Mouse (Mus musculus) limb, embryonic 14.5 days (tissue): ENCODE results near the gene Gm10112. TPM values are rescaled to one million over a fixed set of nuclear protein-coding genes. Genes with fewer than 3 reads are reported as not detected.

ENCODE experiments used
- ATAC-seq: fragments of 200-750 bp; cut with Nextera tagmentation; 2 replicates; pipeline ENCODE4 v1.8.0; 2017; ENCODE audit warnings: low read depth, moderate number of reproducible peaks, moderate TSS enrichment; ENCODE audit not compliant: low FRiP score
- DNase-seq: peaks from one replicate; pipeline ENCODE4 v3.0.0-alpha.2; 2015; ENCODE audit warnings: low spot score
- H3K27ac ChIP-seq: fragments of 300-500 bp; sonication (generic); replicated peaks from 2 replicates; pipeline ENCODE4 v1.5.1; 2014; ENCODE audit warnings: low read depth, mild to moderate bottlenecking, low read length, moderate library complexity, mixed read lengths
- H3K27me3 ChIP-seq: fragments of 300-500 bp; sonication (generic); 2 replicates; pipeline ENCODE4 v1.6.1; 2014; ENCODE audit warnings: low read length, mixed read lengths; ENCODE audit not compliant: control insufficient read depth, insufficient read depth
- H3K36me3 ChIP-seq: fragments of 300-500 bp; sonication (generic); 2 replicates; pipeline ENCODE4 v1.6.1; 2014; ENCODE audit warnings: mild to moderate bottlenecking, low read length, moderate library complexity, mixed read lengths; ENCODE audit not compliant: control insufficient read depth, insufficient read depth
- H3K4me1 ChIP-seq: fragments of 300-500 bp; sonication (generic); 2 replicates; pipeline ENCODE4 v1.6.1; 2014; ENCODE audit warnings: antibody characterized with exemption, low read length, mixed read lengths; ENCODE audit not compliant: control insufficient read depth, insufficient read depth
- H3K4me2 ChIP-seq: fragments of 300-500 bp; sonication (generic); replicated peaks from 2 replicates; pipeline ENCODE4 v1.6.1; 2014; ENCODE audit warnings: low read depth, mild to moderate bottlenecking, low read length, moderate library complexity; ENCODE audit not compliant: severe bottlenecking
- H3K4me3 ChIP-seq: fragments of 300-500 bp; sonication (generic); replicated peaks from 2 replicates; pipeline ENCODE4 v1.5.1; 2014; ENCODE audit warnings: low read length
- H3K9ac ChIP-seq: fragments of 300-500 bp; sonication (generic); 2 replicates; pipeline ENCODE4 v1.6.1; 2014; ENCODE audit warnings: mild to moderate bottlenecking, low read depth, low read length, moderate library complexity; ENCODE audit not compliant: severe bottlenecking
- H3K9me3 ChIP-seq: fragments of 300-500 bp; sonication (generic); 2 replicates; pipeline ENCODE4 v1.6.1; 2016; ENCODE audit warnings: low read length; ENCODE audit not compliant: control insufficient read depth
- POLR2A ChIP-seq: fragments of 200-500 bp; IDR thresholded peaks from 2 replicates; pipeline ENCODE4 v1.8.0; 2012; ENCODE audit warnings: inconsistent platforms, mild to moderate bottlenecking, moderate library complexity, borderline replicate concordance; ENCODE audit not compliant: insufficient read depth, insufficient read length; ENCODE audit errors: extremely low read depth
- WGBS: fragments of 180-500 bp; shearing (Covaris S2); extraction: QIAGEN DNeasy Blood & Tissue Kit; methylation state at CpG from one replicate; pipeline ENCODE4 v1.1.7; 2014; 5-methylcytosine and 5-hydroxymethylcytosine counted together
- polyA plus RNA-seq, 2 experiments: library from polyadenylated mRNA; depleted of rRNA in 1 of 2; stranded (reverse) in 1 of 2; unstranded in 1 of 2; fragments of >200 nt; fragmentation: Nextera tagmentation in 1 of 2; extraction: Ambion mirVana in 1 of 2; gene quantifications; 2 replicates each; pipeline versions ENCODE4 v1.2.1 to v1.2.3; 2012 to 2014

Gm10112 gene
- polyA plus RNA-seq (2012; rRNA removed) (not detected in 2 replicates), polyA plus RNA-seq (2014; fragmentation: Nextera tagmentation; extraction: Ambion mirVana) (not detected in 2 replicates)

DNA sequence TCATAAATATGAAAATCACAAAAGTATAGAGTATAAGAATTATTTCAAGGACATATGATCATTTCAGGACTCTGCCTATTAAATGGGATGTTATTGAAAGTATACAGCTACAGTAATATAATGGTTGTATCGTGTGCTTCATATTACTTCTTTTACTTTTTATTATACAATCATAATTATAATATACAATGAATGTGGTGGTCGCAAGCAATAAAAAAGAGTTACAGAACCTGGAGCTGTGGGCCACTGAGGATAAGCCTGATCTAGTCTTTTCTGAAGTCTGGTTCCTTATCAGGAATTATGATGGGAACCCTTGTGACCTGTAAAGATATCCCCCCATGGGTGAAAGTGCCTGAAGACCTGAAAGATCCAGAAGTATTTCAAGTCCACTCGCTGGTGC lies at the start of gene Gm10112:
Gene Gm10112, plus strand, starts transcription at position 301 of the 400 bp plus-strand sequence.
- Histone ChIP-seq H3K4me3 (no peak within 1 kb of the TSS), H3K4me1 (no peaks in the 10 kb centered on the region), H3K9ac (no peak within 1 kb of the TSS), H3K9me3 (no peaks in the 10 kb centered on the region), H3K36me3 (no peaks in the 10 kb centered on the region), H3K27me3 (no peaks in the 10 kb centered on the region), H3K27ac (no peak within 1 kb of the TSS), H3K4me2 (no peak within 1 kb of the TSS)
- DNase-seq, result no peak
- no peak for ATAC-seq
- no peak for TF ChIP-seq POLR2A
- 84% methylated on average over 3 of the region's 3 CpGs for WGBS

GRCm38 (mm10) chrX:111189574-111189973 lies 21.4 kb downstream of the Gm10112 start:
- H3K27ac ChIP-seq, result no peak overlapping the region
- no peak for TF ChIP-seq POLR2A
- H3K4me3 ChIP-seq, result no peak overlapping the region
- H3K9ac ChIP-seq, result no peak overlapping the region
- no peaks in the 10 kb centered on the region for H3K4me1 ChIP-seq
- WGBS, result 100% methylated on average over 1 of the region's 1 CpGs
- no peaks in the 10 kb centered on the region for H3K36me3 ChIP-seq
- ATAC-seq (no peak), DNase-seq (no peak)
- H3K9me3 ChIP-seq, result no peaks in the 10 kb centered on the region
- H3K27me3 ChIP-seq, result no peaks in the 10 kb centered on the region
- H3K4me2 ChIP-seq, result no peak overlapping the region

- H3K9ac ChIP-seq, result no peak overlapping the region
- DNase-seq, result no peak
- H3K36me3 ChIP-seq, result no peaks in the 10 kb centered on the region
- H3K27ac ChIP-seq, result no peak overlapping the region
- H3K4me2 ChIP-seq, result no peak overlapping the region
- H3K4me3 ChIP-seq, result no peak overlapping the region
- H3K27me3 ChIP-seq, result no peaks in the 10 kb centered on the region
- no peaks in the 10 kb centered on the region for H3K4me1 ChIP-seq
- ATAC-seq, result no peak
- H3K9me3 ChIP-seq, result no peaks in the 10 kb centered on the region
- no peak for TF ChIP-seq POLR2A
- WGBS, result 0% methylated on average over 2 of the region's 2 CpGs
These were observed 28.2 kb downstream of the Gm10112 start for GRCm38 (mm10) chrX:111196376-111196775.

- H3K27me3 ChIP-seq, result no peaks in the 10 kb centered on the region
- 13% methylated on average over 5 of the region's 5 CpGs for WGBS
- no peak overlapping the region for H3K4me2 ChIP-seq
- no peaks in the 10 kb centered on the region for H3K36me3 ChIP-seq
- H3K4me3 ChIP-seq, result no peak overlapping the region
- no peaks in the 10 kb centered on the region for H3K4me1 ChIP-seq
- no peak overlapping the region for H3K27ac ChIP-seq
- no peak overlapping the region for H3K9ac ChIP-seq
- H3K9me3 ChIP-seq, result no peaks in the 10 kb centered on the region
- ATAC-seq, result no peak
- no peak for TF ChIP-seq POLR2A
- DNase-seq, result peak; percentile 22
These were observed 42.1 kb downstream of the Gm10112 start for GRCm38 (mm10) chrX:111210225-111210624.

Other genes starting within 250 kb of the Gm10112 start
- gene Cylc1, start 57.9 kb upstream of the Gm10112 start, polyA plus RNA-seq (2012; rRNA removed), result not detected in 2 replicates
- gene Cylc1, start 57.9 kb upstream of the Gm10112 start, polyA plus RNA-seq (2014; fragmentation: Nextera tagmentation; extraction: Ambion mirVana), result not detected in 2 replicates